Mouse (Mus musculus) G1E (cell line): ENCODE results near the gene Nmnat2. TPM values are rescaled to one million over a fixed set of nuclear protein-coding genes. Genes with fewer than 3 reads are reported as not detected.
A peak's percentile ranks its signal among the peaks of the same experiment; 100 is the strongest.

Experiments used
- ATAC-seq: 2 replicates; pipeline ENCODE4 v1.8.0; 2016; ENCODE audit warnings: mild to moderate bottlenecking; ENCODE audit not compliant: insufficient number of reproducible peaks, poor library complexity, low FRiP score, severe bottlenecking; ENCODE audit errors: extremely low read depth
- DNase-seq: peaks from one replicate; pipeline ENCODE4 v3.0.0; 2012; ENCODE audit warnings: low spot score
- H3K27me3 ChIP-seq: 2 replicates; pipeline ENCODE4 v1.6.1; 2012; ENCODE audit warnings: mild to moderate bottlenecking, low read length, inconsistent platforms; ENCODE audit not compliant: insufficient read depth
- H3K36me3 ChIP-seq: replicated peaks from 2 replicates; pipeline ENCODE3; 2012; ENCODE audit warnings: mild to moderate bottlenecking, inconsistent platforms
- H3K4me1 ChIP-seq: 2 replicates; pipeline ENCODE4 v1.6.1; 2012; ENCODE audit warnings: low read depth, low read length, inconsistent platforms, mixed read lengths; ENCODE audit not compliant: insufficient read depth
- H3K4me3 ChIP-seq: 2 replicates; pipeline ENCODE4 v1.5.1; 2012; ENCODE audit warnings: low read depth, mild to moderate bottlenecking, inconsistent platforms, low read length, moderate library complexity, mixed read lengths
- H3K9me3 ChIP-seq: replicated peaks from 2 replicates; pipeline ENCODE4 v1.6.1; 2012; ENCODE audit warnings: inconsistent platforms
- CTCF ChIP-seq: IDR thresholded peaks from 2 replicates; pipeline ENCODE4 v1.5.1; 2012; ENCODE audit warnings: low read depth, low read length, inconsistent platforms, mixed read lengths
- GATA1 ChIP-seq: IDR thresholded peaks from 2 replicates; pipeline ENCODE4 v1.6.1; 2012; ENCODE audit warnings: borderline replicate concordance, low read length, inconsistent platforms, mixed read lengths
- GATA2 ChIP-seq: IDR thresholded peaks from 2 replicates; pipeline ENCODE4 v1.6.1; 2012; ENCODE audit warnings: low read depth, low read length, inconsistent platforms, borderline replicate concordance
- POLR2AphosphoS5 ChIP-seq: IDR thresholded peaks from 2 replicates; pipeline ENCODE4 v1.6.1; 2012; ENCODE audit warnings: low read depth, low read length, inconsistent platforms; ENCODE audit not compliant: insufficient replicate concordance
- TAL1 ChIP-seq: conservative IDR thresholded peaks from 2 replicates; pipeline ENCODE4 v1.6.1; 2012; ENCODE audit warnings: low read depth, low read length, inconsistent platforms, mixed read lengths
- polyA plus RNA-seq: library from polyadenylated mRNA; stranded (reverse); fragments of >175 nt; gene quantifications from 2 replicates; pipeline ENCODE4 v1.2.3, GENCODE M21; 2012
- total RNA-seq, 2 experiments: library from RNA; stranded (forward) in 1 of 2; stranded (reverse) in 1 of 2; fragments of 200-1000 nt in 1 of 2; fragments of >200 nt in 1 of 2; fragmentation: Nextera tagmentation in 1 of 2; gene quantifications; 2 replicates each; pipeline ENCODE4 v1.2.3; 2014 to 2017

Gene Nmnat2
- total and polyA plus RNA-seq, 3 experiments = 0.22 TPM; not detected in 2

- TF ChIP-seq GATA2 = no peak
- Histone ChIP-seq H3K4me1 (peaks cover 46% of the 10 kb centered on the region), H3K27me3 (no peaks in the 10 kb centered on the region), H3K36me3 (no peaks in the 10 kb centered on the region), H3K4me3 (no peak overlapping the region), H3K9me3 (no peaks in the 10 kb centered on the region)
- ATAC-seq = no peak
- no peak for DNase-seq
These were observed 45.2 kb downstream of the Nmnat2 start for GRCm38 (mm10) chr1:152999983-153000382.

GRCm38 (mm10) chr1:153000486-153001228 lies 45.9 kb downstream of the Nmnat2 start:
- Histone ChIP-seq H3K4me1 (peaks cover 45% of the 10 kb centered on the region), H3K9me3 (no peaks in the 10 kb centered on the region), H3K36me3 (no peaks in the 10 kb centered on the region), H3K27me3 (no peaks in the 10 kb centered on the region), H3K4me3 (no peak overlapping the region)
- TF ChIP-seq TAL1 = no peak
- TF ChIP-seq GATA2 = no peak
- TF ChIP-seq POLR2AphosphoS5 = no peak
- TF ChIP-seq CTCF = no peak
- TF ChIP-seq GATA1 = no peak
- ATAC-seq = no peak
- no peak for DNase-seq

- H3K27me3 ChIP-seq = no peaks in the 10 kb centered on the region
- DNase-seq (peak; percentile 26), ATAC-seq (peak; percentile 75)
- no peaks in the 10 kb centered on the region for H3K36me3 ChIP-seq
- H3K9me3 ChIP-seq = no peaks in the 10 kb centered on the region
- TF ChIP-seq CTCF = no peak
- TF ChIP-seq TAL1 = no peak
- TF ChIP-seq GATA2 = no peak
- peak overlapping the region; percentile 20; the same call in 1 of the 2 replicates for H3K4me3 ChIP-seq
- peaks cover 38% of the 10 kb centered on the region for H3K4me1 ChIP-seq
These were observed 47.7 kb downstream of the Nmnat2 start for GRCm38 (mm10) chr1:153002295-153003050.

- Histone ChIP-seq H3K36me3 (no peaks in the 10 kb centered on the region), H3K27me3 (no peaks in the 10 kb centered on the region), H3K4me1 (peaks cover 41% of the 10 kb centered on the region), H3K4me3 (no peak overlapping the region), H3K9me3 (peaks cover 5% of the 10 kb centered on the region)
- no peak for TF ChIP-seq POLR2AphosphoS5
- no peak for TF ChIP-seq CTCF
- no peak for TF ChIP-seq GATA2
- no peak for TF ChIP-seq TAL1
- TF ChIP-seq GATA1 = no peak
- no peak for DNase-seq
- ATAC-seq = no peak
These were observed 49.7 kb downstream of the Nmnat2 start for GRCm38 (mm10) chr1:153004472-153004871.

GRCm38 (mm10) chr1:153006054-153006453 lies 51.3 kb downstream of the Nmnat2 start:
- no peak for ATAC-seq
- Histone ChIP-seq H3K4me3 (no peak overlapping the region), H3K36me3 (no peaks in the 10 kb centered on the region), H3K4me1 (peaks cover 43% of the 10 kb centered on the region), H3K27me3 (no peaks in the 10 kb centered on the region), H3K9me3 (peaks cover 8% of the 10 kb centered on the region)
- TF ChIP-seq TAL1 (no peak), GATA1 (no peak), GATA2 (no peak), CTCF (no peak), POLR2AphosphoS5 (no peak)
- DNase-seq = no peak

- Histone ChIP-seq H3K27me3 (no peaks in the 10 kb centered on the region), H3K4me3 (no peak overlapping the region), H3K9me3 (peaks cover 8% of the 10 kb centered on the region), H3K4me1 (peaks cover 39% of the 10 kb centered on the region), H3K36me3 (no peaks in the 10 kb centered on the region)
- DNase-seq (no peak), ATAC-seq (no peak)
- TF ChIP-seq POLR2AphosphoS5 = no peak
These were observed 52.0 kb downstream of the Nmnat2 start for GRCm38 (mm10) chr1:153006761-153007160.

- no peak for ATAC-seq
- Histone ChIP-seq H3K4me3 (no peak overlapping the region), H3K36me3 (no peaks in the 10 kb centered on the region)
These were observed 52.5 kb downstream of the Nmnat2 start for GRCm38 (mm10) chr1:153007292-153007691.

More at GRCm38 (mm10) chr1:153007292-153007691, 52.5 kb downstream of the Nmnat2 start:
- H3K4me1 ChIP-seq = peaks cover 34% of the 10 kb centered on the region
- TF ChIP-seq GATA2 (no peak), TAL1 (no peak), GATA1 (no peak), CTCF (no peak), POLR2AphosphoS5 (no peak)
- no peak for DNase-seq
- H3K27me3 ChIP-seq = no peaks in the 10 kb centered on the region
- peaks cover 8% of the 10 kb centered on the region for H3K9me3 ChIP-seq
